Mouse (Mus musculus) liver, adult 2 months (tissue): Measurements from ENCODE around the gene Clic1.

ENCODE experiments used
- CTCF ChIP-seq: fragments of 200-500 bp; IDR thresholded peaks from 2 replicates; pipeline ENCODE4 v1.5.1; 2011; ENCODE audit warnings: low read depth, low read length, control low read depth
- POLR2A ChIP-seq: fragments of 200-500 bp; IDR thresholded peaks from 2 replicates; pipeline ENCODE4 v1.6.1; 2011; ENCODE audit warnings: low read length, control low read depth; ENCODE audit not compliant: insufficient read depth; ENCODE audit errors: extremely low read depth

DNA sequence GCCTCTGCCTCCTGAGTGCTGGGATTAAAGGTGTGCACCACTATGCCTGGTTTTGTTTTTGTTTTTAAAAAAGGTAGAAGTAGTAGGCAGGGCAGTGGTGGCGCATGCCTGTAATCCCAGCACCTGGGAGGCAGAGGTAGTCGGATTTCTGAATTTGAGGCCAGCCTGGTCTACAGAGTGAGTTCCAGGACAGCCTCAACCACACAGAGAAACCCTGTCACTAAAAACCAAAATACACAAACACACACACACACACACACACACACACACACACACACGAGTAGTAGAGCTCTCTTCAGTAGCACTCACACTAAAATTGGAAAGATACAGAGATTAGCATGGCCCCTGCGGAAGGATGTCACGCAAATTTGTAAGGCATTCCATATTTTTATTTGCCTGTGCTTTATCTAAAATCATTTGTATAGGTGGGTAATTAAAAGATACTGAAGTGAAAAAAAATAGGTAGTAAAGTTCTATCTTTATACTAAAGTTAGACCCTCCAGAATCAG is 780 bp upstream of the Clic1 start:
- no peak for TF ChIP-seq POLR2A
- no peak for TF ChIP-seq CTCF
